Mouse (Mus musculus): ENCODE data around the gene RPS10-NUDT3.

The RPS10-NUDT3 gene

DNA sequence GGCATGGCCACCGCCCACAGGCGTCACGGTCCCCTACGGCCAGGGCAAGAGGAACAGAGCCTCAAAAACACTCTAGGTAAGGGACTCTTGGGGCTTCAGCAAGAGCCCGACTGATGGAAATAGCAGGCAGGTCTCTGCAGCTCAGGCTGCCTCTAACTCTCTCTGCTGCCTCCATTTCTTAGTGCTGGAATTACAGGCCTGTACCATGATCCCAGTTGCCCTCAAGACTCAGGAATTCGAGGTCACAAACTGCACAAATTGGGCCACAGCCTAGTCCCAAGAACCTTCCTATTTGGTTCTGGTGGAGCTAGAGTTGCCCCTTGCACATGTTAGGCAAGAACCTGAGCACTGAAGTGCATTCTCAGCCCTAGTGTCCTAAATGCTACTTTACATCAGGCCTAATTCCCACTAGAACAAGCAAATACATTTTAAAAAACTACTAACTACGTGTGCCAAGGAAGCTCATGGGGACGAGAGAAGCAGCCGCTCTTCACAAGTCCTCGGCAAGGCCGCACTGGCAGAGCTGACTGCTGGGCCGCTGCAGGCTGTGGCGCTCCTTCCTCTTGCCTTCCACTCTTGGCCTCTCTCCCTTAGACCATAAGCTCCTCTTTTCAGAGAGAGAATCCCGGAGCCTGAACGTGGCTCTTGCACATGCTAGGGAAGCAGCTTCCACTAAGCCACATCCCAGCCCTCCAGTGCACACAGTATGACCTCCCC, 39.2 kb downstream of the RPS10-NUDT3 start:
- peaks cover 59% of the 10 kb centered on the region for H3K36me3 ChIP-seq (ENCODE audit: insufficient read depth, low read length)
- H3K9me3 ChIP-seq (ENCODE audit: low read length) = no peaks in the 10 kb centered on the region
- H3K4me1 ChIP-seq (replicated peaks; ENCODE audit: low read depth, low read length) = peaks cover 84% of the 10 kb centered on the region
- TF ChIP-seq CTCF (conservative IDR thresholded peaks at IDR 0.05; ENCODE audit: low read length) = 0 out of 2 replicates have a peak, but pooled peaks have one; percentile 3
- no peak for TF ChIP-seq NANOG (IDR thresholded peaks at IDR 0.05; ENCODE audit: borderline replicate concordance, low read length)
- TF ChIP-seq POU5F1 (IDR thresholded peaks at IDR 0.05; ENCODE audit: borderline replicate concordance, low read length) = no peak
- peak overlapping the region; percentile 43 for H3K4me3 ChIP-seq (replicated peaks; ENCODE audit: low read length)
- no peaks in the 10 kb centered on the region for H3K27me3 ChIP-seq (ENCODE audit: insufficient read depth, low read length)

- no peaks in the 10 kb centered on the region for H3K9me3 ChIP-seq (ENCODE audit: low read length)
- peaks cover 92% of the 10 kb centered on the region for H3K4me1 ChIP-seq (replicated peaks; ENCODE audit: low read depth, low read length)
- no peaks in the 10 kb centered on the region for H3K27me3 ChIP-seq (ENCODE audit: insufficient read depth, low read length)
- TF ChIP-seq POU5F1 (IDR thresholded peaks at IDR 0.05; ENCODE audit: borderline replicate concordance, low read length) (no peak), NANOG (IDR thresholded peaks at IDR 0.05; ENCODE audit: borderline replicate concordance, low read length) (no peak), CTCF (conservative IDR thresholded peaks at IDR 0.05; ENCODE audit: low read length) (no peak)
- H3K4me3 ChIP-seq (replicated peaks; ENCODE audit: low read length) = no peak overlapping the region
- H3K36me3 ChIP-seq (ENCODE audit: insufficient read depth, low read length) = peaks cover 82% of the 10 kb centered on the region
Measured at GRCm38 (mm10) chr17:27592565-27592910, 42.5 kb downstream of the RPS10-NUDT3 start.

DNA sequence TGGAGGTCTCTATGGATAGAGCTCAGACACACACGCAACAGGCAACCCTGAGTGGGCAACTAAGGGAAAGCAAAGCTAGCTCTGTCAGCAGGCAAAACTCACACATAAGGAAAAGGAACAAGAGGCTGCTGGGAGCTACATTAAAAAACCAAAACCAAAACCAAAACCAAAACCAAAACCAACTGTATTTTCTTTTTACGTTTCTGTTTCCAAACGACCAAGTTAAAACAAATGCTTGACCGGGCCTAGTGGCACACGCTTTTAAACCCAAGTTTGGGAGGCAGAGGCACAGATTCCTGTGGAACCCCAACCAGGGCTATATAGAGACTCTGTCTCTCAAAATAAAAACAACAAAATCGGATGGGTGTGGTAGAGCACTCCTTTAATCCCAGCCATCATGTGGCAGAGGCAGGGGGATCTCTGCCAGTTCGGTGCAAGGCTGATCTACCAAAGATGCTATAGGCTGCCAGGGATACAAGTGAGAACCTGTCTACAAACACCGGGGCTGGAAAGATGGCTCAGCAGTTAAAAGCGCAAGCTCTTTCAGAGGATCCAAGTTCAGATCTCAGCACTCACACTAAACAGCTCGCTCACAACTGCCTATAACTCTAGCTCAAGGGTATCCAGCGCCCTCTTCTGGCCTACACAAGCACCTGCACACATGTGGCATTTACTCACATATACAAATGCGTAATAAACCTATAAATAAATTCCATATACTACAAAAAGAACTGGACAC, 43.0 kb downstream of the RPS10-NUDT3 start:
- no peaks in the 10 kb centered on the region for H3K27me3 ChIP-seq (ENCODE audit: insufficient read depth, low read length)
- TF ChIP-seq POU5F1 (IDR thresholded peaks at IDR 0.05; ENCODE audit: borderline replicate concordance, low read length) (no peak), CTCF (conservative IDR thresholded peaks at IDR 0.05; ENCODE audit: low read length) (peak; percentile 71)

GRCm38 (mm10) chr17:27588231-27588630, 46.8 kb downstream of the RPS10-NUDT3 start:
- Histone ChIP-seq H3K36me3 (ENCODE audit: insufficient read depth, low read length) (peaks cover 77% of the 10 kb centered on the region), H3K27me3 (ENCODE audit: insufficient read depth, low read length) (no peaks in the 10 kb centered on the region), H3K4me1 (replicated peaks; ENCODE audit: low read depth, low read length) (peaks cover 87% of the 10 kb centered on the region), H3K4me3 (replicated peaks; ENCODE audit: low read length) (no peak overlapping the region), H3K9me3 (ENCODE audit: low read length) (no peaks in the 10 kb centered on the region)
- TF ChIP-seq NANOG (IDR thresholded peaks at IDR 0.05; ENCODE audit: borderline replicate concordance, low read length) (no peak), POU5F1 (IDR thresholded peaks at IDR 0.05; ENCODE audit: borderline replicate concordance, low read length) (no peak), CTCF (conservative IDR thresholded peaks at IDR 0.05; ENCODE audit: low read length) (no peak)

More for the DNA sequence above, 43.0 kb downstream of the RPS10-NUDT3 start:
- no peak overlapping the region for H3K4me3 ChIP-seq (replicated peaks; ENCODE audit: low read length)
- H3K4me1 ChIP-seq (replicated peaks; ENCODE audit: low read depth, low read length) = peaks cover 92% of the 10 kb centered on the region
- H3K36me3 ChIP-seq (ENCODE audit: insufficient read depth, low read length) = peaks cover 85% of the 10 kb centered on the region
- H3K9me3 ChIP-seq (ENCODE audit: low read length) = no peaks in the 10 kb centered on the region

GRCm38 (mm10) chr17:27587252-27587651, 47.8 kb downstream of the RPS10-NUDT3 start:
- Histone ChIP-seq H3K27me3 (ENCODE audit: insufficient read depth, low read length) (no peaks in the 10 kb centered on the region), H3K4me1 (replicated peaks; ENCODE audit: low read depth, low read length) (peaks cover 89% of the 10 kb centered on the region), H3K9me3 (ENCODE audit: low read length) (no peaks in the 10 kb centered on the region), H3K36me3 (ENCODE audit: insufficient read depth, low read length) (peaks cover 79% of the 10 kb centered on the region), H3K4me3 (replicated peaks; ENCODE audit: low read length) (no peak overlapping the region)
- TF ChIP-seq CTCF (conservative IDR thresholded peaks at IDR 0.05; ENCODE audit: low read length) = no peak

GRCm38 (mm10) chr17:27586661-27587060, 48.4 kb downstream of the RPS10-NUDT3 start:
- TF ChIP-seq POU5F1 (IDR thresholded peaks at IDR 0.05; ENCODE audit: borderline replicate concordance, low read length) (no peak), NANOG (IDR thresholded peaks at IDR 0.05; ENCODE audit: borderline replicate concordance, low read length) (no peak), CTCF (conservative IDR thresholded peaks at IDR 0.05; ENCODE audit: low read length) (no peak)
- Histone ChIP-seq H3K4me3 (replicated peaks; ENCODE audit: low read length) (no peak overlapping the region), H3K9me3 (ENCODE audit: low read length) (no peaks in the 10 kb centered on the region), H3K4me1 (replicated peaks; ENCODE audit: low read depth, low read length) (peaks cover 90% of the 10 kb centered on the region), H3K27me3 (ENCODE audit: insufficient read depth, low read length) (no peaks in the 10 kb centered on the region), H3K36me3 (ENCODE audit: insufficient read depth, low read length) (peaks cover 84% of the 10 kb centered on the region)

DNA sequence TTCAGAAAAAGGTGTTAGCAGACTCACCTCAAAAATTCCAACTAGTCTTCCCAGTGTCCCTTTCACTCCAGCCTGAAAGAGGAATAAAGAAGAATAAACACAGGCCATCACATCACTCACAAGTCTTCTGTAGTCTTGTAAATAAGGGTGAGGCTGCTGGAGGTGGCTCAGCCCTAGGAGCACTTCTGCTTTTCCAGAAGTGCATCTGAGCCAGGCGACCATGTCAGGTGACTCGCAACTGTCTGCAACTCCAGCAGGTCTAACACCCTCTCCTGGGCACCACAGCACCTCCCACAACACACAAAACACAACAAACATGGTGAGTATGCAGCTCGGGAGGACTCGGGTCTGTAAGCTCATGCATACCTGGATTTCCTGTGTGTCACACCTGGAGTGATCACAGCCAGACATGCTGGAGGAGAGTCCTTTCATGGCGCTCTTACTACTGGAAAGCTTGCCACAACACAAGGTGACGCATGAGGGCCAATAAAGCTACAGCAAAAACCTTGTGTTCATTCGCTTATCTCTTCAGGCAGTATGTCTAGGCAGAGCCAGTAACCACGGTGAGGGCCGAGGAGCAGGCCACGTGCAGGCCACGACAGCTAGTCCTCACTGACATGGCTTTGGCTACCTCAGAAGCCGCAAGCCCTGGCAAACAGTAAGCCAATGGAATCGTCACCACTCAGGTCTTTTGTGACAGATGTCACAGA, 51.7 kb downstream of the RPS10-NUDT3 start:
- peaks cover 85% of the 10 kb centered on the region for H3K36me3 ChIP-seq (ENCODE audit: insufficient read depth, low read length)
- 0 out of 2 replicates have a peak, but pooled peaks have one; percentile 2 for TF ChIP-seq NANOG (IDR thresholded peaks at IDR 0.05; ENCODE audit: borderline replicate concordance, low read length)
- no peak for TF ChIP-seq CTCF (conservative IDR thresholded peaks at IDR 0.05; ENCODE audit: low read length)
- TF ChIP-seq POU5F1 (IDR thresholded peaks at IDR 0.05; ENCODE audit: borderline replicate concordance, low read length) = no peak
- H3K27me3 ChIP-seq (ENCODE audit: insufficient read depth, low read length) = no peaks in the 10 kb centered on the region
- 0 out of 2 replicates have a peak overlapping the region, but pooled peaks have one; percentile 10 for H3K4me3 ChIP-seq (replicated peaks; ENCODE audit: low read length)
- H3K9me3 ChIP-seq (ENCODE audit: low read length) = no peaks in the 10 kb centered on the region
- H3K4me1 ChIP-seq (replicated peaks; ENCODE audit: low read depth, low read length) = peaks cover 89% of the 10 kb centered on the region

DNA sequence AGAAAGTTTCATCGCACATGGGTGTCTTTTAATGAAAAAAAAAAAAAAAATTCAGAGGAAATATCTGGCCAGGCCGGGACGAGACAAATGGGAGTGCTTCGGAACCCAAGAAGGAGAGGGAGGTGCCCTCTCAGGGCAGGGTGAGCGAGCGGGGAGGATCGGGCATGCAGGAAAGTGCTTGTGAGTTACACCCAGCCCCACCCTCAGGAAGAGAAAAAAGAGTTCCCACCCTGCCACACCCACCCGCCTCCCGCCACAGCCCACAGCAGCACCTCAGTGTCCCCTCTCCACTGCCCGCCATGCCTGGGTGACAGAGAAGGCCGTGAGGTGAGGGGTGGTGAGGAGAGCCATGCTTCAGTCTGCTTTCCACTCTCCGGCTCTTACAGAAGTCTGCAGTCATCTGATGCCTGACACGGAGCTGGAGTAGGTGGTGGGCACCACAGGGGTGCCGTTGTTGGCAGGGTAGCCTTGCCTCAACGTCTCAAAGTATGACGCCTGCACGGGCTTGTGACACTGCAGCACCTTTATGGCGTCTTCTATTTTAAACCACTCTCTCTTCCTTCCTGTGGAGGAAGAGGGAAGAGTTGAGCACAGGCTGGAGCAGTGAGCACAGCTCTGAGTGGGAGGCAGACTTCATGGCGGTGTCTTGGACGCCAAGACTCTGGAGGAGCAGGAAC, 54.5 kb downstream of the RPS10-NUDT3 start:
- Histone ChIP-seq H3K9me3 (ENCODE audit: low read length) (no peaks in the 10 kb centered on the region), H3K27me3 (ENCODE audit: insufficient read depth, low read length) (no peaks in the 10 kb centered on the region), H3K4me3 (replicated peaks; ENCODE audit: low read length) (peak overlapping the region; percentile 49), H3K4me1 (replicated peaks; ENCODE audit: low read depth, low read length) (peaks cover 90% of the 10 kb centered on the region), H3K36me3 (ENCODE audit: insufficient read depth, low read length) (peaks cover 84% of the 10 kb centered on the region)
- no peak for TF ChIP-seq CTCF (conservative IDR thresholded peaks at IDR 0.05; ENCODE audit: low read length)
- no peak for TF ChIP-seq POU5F1 (IDR thresholded peaks at IDR 0.05; ENCODE audit: borderline replicate concordance, low read length)
- TF ChIP-seq NANOG (IDR thresholded peaks at IDR 0.05; ENCODE audit: borderline replicate concordance, low read length) = no peak
